ENCODE assay signal across 8 mouse cellular contexts in genomic region chr5:137629306-137629721, GRCm38 (mm10). TPM values are rescaled to one million over a fixed set of nuclear protein-coding genes. Genes with fewer than 3 reads are reported as not detected.
A peak's percentile ranks its signal among the peaks of the same experiment; 100 is the strongest.
DNase-seq lines count a peak whose midpoint lies in the region; ATAC-seq and TF ChIP-seq lines count a peak whose summit lies in the region.

No protein-coding gene starts in this region.

- H3K27ac ChIP-seq in ES-E14 (ENCODE audit: insufficient read depth, low read depth, low read length, poor library complexity, severe bottlenecking), result peak overlapping the region; percentile 95
- peak overlapping the region; percentile 86 for H3K27ac ChIP-seq in forebrain, embryonic 15.5 days (replicated peaks)

- H3K36me3 ChIP-seq in ES-E14 (ENCODE audit: control insufficient read depth, insufficient read depth, low read length, poor library complexity, severe bottlenecking), result peaks cover 7% of the 10 kb centered on the region
- H3K36me3 ChIP-seq in forebrain, embryonic 15.5 days, result peaks cover 7% of the 10 kb centered on the region
- peaks cover 21% of the 10 kb centered on the region for H3K36me3 ChIP-seq in megakaryocyte, embryonic 14.5 days (replicated peaks; ENCODE audit: low read length)

- H3K9ac ChIP-seq in ES-E14 (ENCODE audit: insufficient read depth, low read depth, low read length, poor library complexity, severe bottlenecking), result peak overlapping the region; percentile 95
- H3K9ac ChIP-seq in forebrain, embryonic 15.5 days (replicated peaks), result peak overlapping the region; percentile 65

- peak overlapping the region; percentile 97 to 99 for H3K4me3 ChIP-seq in ES-E14 (ENCODE audit: insufficient read depth in 1 of 2, low read depth in 1 of 2, low read length in 2 of 2, poor library complexity in 1 of 2, severe bottlenecking in 1 of 2)
- H3K4me3 ChIP-seq in forebrain, embryonic 15.5 days, result peak overlapping the region; percentile 57
- H3K4me3 ChIP-seq in megakaryocyte, embryonic 14.5 days (replicated peaks), result peak overlapping the region; percentile 100

- H3K4me2 ChIP-seq in forebrain, embryonic 15.5 days (replicated peaks), result peak overlapping the region; percentile 74

- WGBS in forebrain, embryonic 15.5 days, result under 1% methylated on average over 23 of the region's 23 CpGs

- DNase-seq in gastrocnemius, adult 18-20 months (ENCODE audit: low spot score), result peak; percentile 35
- no peak for DNase-seq in gastrocnemius, postnatal 14 days
- no peak for DNase-seq in ES-E14 (ENCODE audit: low read depth, low spot score)
- peak; percentile 85 for DNase-seq in kidney, postnatal 36 days
- no peak for DNase-seq in adrenal gland, postnatal 36 days
- no peak for DNase-seq in thymus, postnatal 0 days (ENCODE audit: low spot score)

- intact Hi-C loops in gastrocnemius, postnatal 14 days (cut with DNase I; ENCODE audit: low total_unique reads), result no loop called here

- no peaks in the 10 kb centered on the region for H3K27me3 ChIP-seq in forebrain, embryonic 15.5 days
- no peaks in the 10 kb centered on the region for H3K27me3 ChIP-seq in megakaryocyte, embryonic 14.5 days (replicated peaks)

- no peaks in the 10 kb centered on the region for H3K9me3 ChIP-seq in ES-E14 (ENCODE audit: control insufficient read depth, insufficient read depth, low read depth, low read length)
- H3K9me3 ChIP-seq in forebrain, embryonic 15.5 days, result no peaks in the 10 kb centered on the region
- no peaks in the 10 kb centered on the region for H3K9me3 ChIP-seq in megakaryocyte, embryonic 14.5 days

- peaks cover under 1 to 29% of the 10 kb centered on the region in 2 experiments; a peak in 2 of 4 replicates for H3K4me1 ChIP-seq in ES-E14 (ENCODE audit: control insufficient read depth in 2 of 2, insufficient read depth in 2 of 2, low read length in 2 of 2, poor library complexity in 1 of 2)
- H3K4me1 ChIP-seq in forebrain, embryonic 15.5 days, result peaks cover 38% of the 10 kb centered on the region
- peaks cover 69% of the 10 kb centered on the region for H3K4me1 ChIP-seq in megakaryocyte, embryonic 14.5 days

- in situ Hi-C loops in ES-E14 (cut with MboI; ENCODE audit: low sequenced_read_pairs in 2 of 2, unreplicated experiment in 2 of 2), result no loop called here

- peak; percentile 7 for ATAC-seq in forebrain, embryonic 15.5 days (replicated peaks)

TF ChIP-seq in ES-E14, 5 proteins besides CTCF, POLR2A, EP300 and RAD21:
- TF ChIP-seq HCFC1 (IDR thresholded peaks at IDR 0.05; ENCODE audit: borderline replicate concordance, insufficient read depth, low read length) (peak; percentile 9; the same call in 1 of the 2 replicates), MAFK (IDR thresholded peaks at IDR 0.05; ENCODE audit: insufficient read depth, low read depth, low read length) (no peak)

RNA-seq across cellular contexts. Expression of gene Gm20605, which starts 0.3 kb away (rescaled TPM):
- 1 to 10 TPM; 1.0 to 2.2 TPM for total RNA-seq in gastrocnemius, adult 18-20 months (2021)
- total RNA-seq in gastrocnemius, postnatal 14 days (2021), result 1 to 10 TPM; 3.0 to 3.6 TPM
- 7.8 and 13.6 TPM in 2 replicates for total RNA-seq in ES-E14 (2012; rRNA removed)
- polyA plus RNA-seq in forebrain, embryonic 15.5 days (2015; fragmentation: Nextera tagmentation; extraction: Ambion mirVana), result 6.9 and 7.8 TPM in 2 replicates
- polyA plus RNA-seq in megakaryocyte, embryonic 14.5 days (2012; ENCODE audit: insufficient read depth, low replicate concordance), result 5.6 and 30.5 TPM in 2 replicates
- 1 to 10 TPM; 7.9 to 9.6 TPM for total RNA-seq in adrenal gland, postnatal 36 days (2021)
- 16.7 and 20.8 TPM in 2 replicates for polyA plus RNA-seq in thymus, postnatal 0 days (2015; fragmentation: Nextera tagmentation; extraction: Ambion mirVana)

RNA-seq across cellular contexts. Expression of gene Lrch4, which starts 0.4 kb away (rescaled TPM):
- 10 to 100 TPM; 15.0 to 18.0 TPM for total RNA-seq in gastrocnemius, adult 18-20 months (2021)
- 10 to 100 TPM; 14.8 to 15.3 TPM for total RNA-seq in gastrocnemius, postnatal 14 days (2021)
- total RNA-seq in ES-E14 (2012; rRNA removed), result 12.7 and 23.0 TPM in 2 replicates
- 21.4 and 22.1 TPM in 2 replicates for polyA plus RNA-seq in forebrain, embryonic 15.5 days (2015; fragmentation: Nextera tagmentation; extraction: Ambion mirVana)
- 138 and 187 TPM in 2 replicates for polyA plus RNA-seq in megakaryocyte, embryonic 14.5 days (2012; ENCODE audit: insufficient read depth, low replicate concordance)
- 10 to 100 TPM; 23.5 to 36.1 TPM for total RNA-seq in adrenal gland, postnatal 36 days (2021)
- 201 and 205 TPM in 2 replicates for polyA plus RNA-seq in thymus, postnatal 0 days (2015; fragmentation: Nextera tagmentation; extraction: Ambion mirVana)

RNA-seq across cellular contexts. Expression of gene Fbxo24, which starts 0.5 kb away (rescaled TPM):
- total RNA-seq in gastrocnemius, adult 18-20 months (2021), result under 1 TPM in 1 of 2 experiments, not detected in 1; 0.21 TPM
- under 1 TPM in 1 of 2 experiments, not detected in 1; 0.27 TPM for total RNA-seq in gastrocnemius, postnatal 14 days (2021)
- 1.1 and 2.2 TPM in 2 replicates for total RNA-seq in ES-E14 (2012; rRNA removed)
- 0.22 TPM in 1 of 2 replicates, not detected in the other for polyA plus RNA-seq in forebrain, embryonic 15.5 days (2015; fragmentation: Nextera tagmentation; extraction: Ambion mirVana)
- 0.15 TPM in 1 of 2 replicates, not detected in the other for polyA plus RNA-seq in megakaryocyte, embryonic 14.5 days (2012; ENCODE audit: insufficient read depth, low replicate concordance)
- 1 to 10 TPM in 1 of 2 experiments, under 1 TPM in 1; 0.93 to 1.7 TPM for total RNA-seq in adrenal gland, postnatal 36 days (2021)
- polyA plus RNA-seq in thymus, postnatal 0 days (2015; fragmentation: Nextera tagmentation; extraction: Ambion mirVana), result 0.05 and 0.14 TPM in 2 replicates

RNA-seq across cellular contexts. Expression of gene Sap25, which starts 11.8 kb away (rescaled TPM):
- total RNA-seq in gastrocnemius, adult 18-20 months (2021), result 1 to 10 TPM; 2.6 to 3.0 TPM
- 1 to 10 TPM; 1.8 to 2.0 TPM for total RNA-seq in gastrocnemius, postnatal 14 days (2021)
- total RNA-seq in ES-E14 (2012; rRNA removed), result 12.0 and 24.0 TPM in 2 replicates
- polyA plus RNA-seq in forebrain, embryonic 15.5 days (2015; fragmentation: Nextera tagmentation; extraction: Ambion mirVana), result 4.5 and 8.5 TPM in 2 replicates
- 62.2 and 72.5 TPM in 2 replicates for polyA plus RNA-seq in megakaryocyte, embryonic 14.5 days (2012; ENCODE audit: insufficient read depth, low replicate concordance)
- total RNA-seq in adrenal gland, postnatal 36 days (2021), result 1 to 10 TPM; 1.9 to 7.8 TPM
- 30.0 and 32.9 TPM in 2 replicates for polyA plus RNA-seq in thymus, postnatal 0 days (2015; fragmentation: Nextera tagmentation; extraction: Ambion mirVana)

RNA-seq across cellular contexts. Expression of gene Pcolce, which starts 15.7 kb away (rescaled TPM):
- total RNA-seq in gastrocnemius, adult 18-20 months (2021), result 10 to 100 TPM; 31.2 to 44.1 TPM
- total RNA-seq in gastrocnemius, postnatal 14 days (2021), result 100 to 1,000 TPM; 190 to 251 TPM
- total RNA-seq in ES-E14 (2012; rRNA removed), result 134 and 157 TPM in 2 replicates
- 9.3 and 9.7 TPM in 2 replicates for polyA plus RNA-seq in forebrain, embryonic 15.5 days (2015; fragmentation: Nextera tagmentation; extraction: Ambion mirVana)
- polyA plus RNA-seq in megakaryocyte, embryonic 14.5 days (2012; ENCODE audit: insufficient read depth, low replicate concordance), result 0.09 and 0.87 TPM in 2 replicates
- total RNA-seq in adrenal gland, postnatal 36 days (2021), result 100 to 1,000 TPM; 874 to 904 TPM
- 18.6 and 21.1 TPM in 2 replicates for polyA plus RNA-seq in thymus, postnatal 0 days (2015; fragmentation: Nextera tagmentation; extraction: Ambion mirVana)

Comparison
In these comparisons a context has a peak if more than half of its experiments do, and no peak if none do; other contexts are left out.
1. DNase-seq: peak in gastrocnemius, adult 18-20 months (single experiment) and kidney, postnatal 36 days (2 of 2); none in gastrocnemius, postnatal 14 days (single experiment), ES-E14 (single experiment), adrenal gland, postnatal 36 days (0 of 2) and thymus, postnatal 0 days (single experiment).
2. Peak in every context shown above with its lines, with median percentiles within 50 percentile points of each other: H3K4me3 ChIP-seq.